Mouse (Mus musculus) neural tube, embryonic 11.5 days (tissue): ENCODE results near the gene Scgb1b15. TPM values are rescaled to one million over a fixed set of nuclear protein-coding genes. Genes with fewer than 3 reads are reported as not detected.
"Not testable (repeated sequence)": the region's sequence is repeated elsewhere in the genome, so short reads cannot be mapped to it uniquely, and the experiment has no call there.

Source experiments
- ATAC-seq: fragments of 200-750 bp; cut with Nextera tagmentation; 2 replicates; pipeline ENCODE4 v1.8.0; 2017; ENCODE audit warnings: moderate number of reproducible peaks, mild to moderate bottlenecking, moderate TSS enrichment, moderate library complexity; ENCODE audit not compliant: insufficient read depth, low FRiP score, low TSS enrichment
- DNase-seq: peaks from one replicate; pipeline ENCODE4 v3.0.0-alpha.2; 2015; ENCODE audit warnings: low spot score
- H3K27ac ChIP-seq: fragments of 300-500 bp; sonication (generic); 2 replicates; pipeline ENCODE4 v1.5.1; 2014; ENCODE audit warnings: low read depth, mild to moderate bottlenecking, low read length
- H3K27me3 ChIP-seq: fragments of 300-500 bp; sonication (generic); 2 replicates; pipeline ENCODE4 v1.6.1; 2014; ENCODE audit warnings: mild to moderate bottlenecking, low read length, mixed read lengths; ENCODE audit not compliant: control insufficient read depth, insufficient read depth
- H3K36me3 ChIP-seq: fragments of 300-500 bp; sonication (generic); 2 replicates; pipeline ENCODE4 v1.6.1; 2014; ENCODE audit warnings: mild to moderate bottlenecking, low read length, moderate library complexity, mixed read lengths; ENCODE audit not compliant: control insufficient read depth, insufficient read depth
- H3K4me1 ChIP-seq: fragments of 300-500 bp; sonication (generic); 2 replicates; pipeline ENCODE4 v1.6.1; 2014; ENCODE audit warnings: low read length, mixed read lengths; ENCODE audit not compliant: control insufficient read depth, insufficient read depth
- H3K4me2 ChIP-seq: fragments of 300-500 bp; sonication (generic); 2 replicates; pipeline ENCODE4 v1.6.1; 2014; ENCODE audit warnings: low read depth, mild to moderate bottlenecking, moderate library complexity
- H3K4me3 ChIP-seq: fragments of 300-500 bp; sonication (generic); 2 replicates; pipeline ENCODE4 v1.5.1; 2014; ENCODE audit warnings: low read depth, low read length
- H3K9ac ChIP-seq: fragments of 300-500 bp; sonication (generic); 2 replicates; pipeline ENCODE4 v1.6.1; 2014; ENCODE audit warnings: mild to moderate bottlenecking, low read length
- H3K9me3 ChIP-seq: fragments of 300-500 bp; sonication (generic); 2 replicates; pipeline ENCODE4 v1.6.1; 2016; ENCODE audit warnings: low read length; ENCODE audit not compliant: control insufficient read depth
- polyA plus RNA-seq: library from polyadenylated mRNA; unstranded; fragments of >200 nt; fragmentation: Nextera tagmentation; extraction: Ambion mirVana; gene quantifications from 2 replicates; pipeline ENCODE4 v1.2.1, GENCODE M21; 2014

Gene Scgb1b15
- polyA plus RNA-seq = not detected in 2 replicates

DNA sequence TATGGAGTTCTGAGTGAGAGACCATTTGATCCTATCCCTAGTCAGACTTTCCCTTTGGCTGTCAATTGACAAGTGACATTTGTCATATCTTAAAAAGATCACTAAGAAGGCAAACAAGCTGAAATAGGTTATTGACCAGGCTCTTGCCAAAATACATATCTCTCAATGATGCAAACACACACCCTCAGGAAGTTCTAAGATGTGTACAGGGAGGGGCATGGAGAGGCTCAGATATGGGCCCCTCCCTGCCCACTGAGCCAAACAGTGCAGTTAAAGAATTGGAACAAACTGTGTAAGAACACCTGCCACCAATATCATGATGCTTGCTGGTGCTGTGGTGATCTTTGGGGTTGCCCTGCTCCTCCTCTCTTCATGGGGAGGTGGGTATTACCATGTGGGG is at the start of gene Scgb1b15:
TSS of gene Scgb1b15 (plus strand) at position 301 of the 400 bp plus-strand sequence.
- ATAC-seq, H3K4me1 ChIP-seq, H3K9me3 ChIP-seq, H3K4me2 ChIP-seq, H3K27me3 ChIP-seq, H3K9ac ChIP-seq, DNase-seq, H3K36me3 ChIP-seq, H3K4me3 ChIP-seq, H3K27ac ChIP-seq: not testable (repeated sequence)

DNA sequence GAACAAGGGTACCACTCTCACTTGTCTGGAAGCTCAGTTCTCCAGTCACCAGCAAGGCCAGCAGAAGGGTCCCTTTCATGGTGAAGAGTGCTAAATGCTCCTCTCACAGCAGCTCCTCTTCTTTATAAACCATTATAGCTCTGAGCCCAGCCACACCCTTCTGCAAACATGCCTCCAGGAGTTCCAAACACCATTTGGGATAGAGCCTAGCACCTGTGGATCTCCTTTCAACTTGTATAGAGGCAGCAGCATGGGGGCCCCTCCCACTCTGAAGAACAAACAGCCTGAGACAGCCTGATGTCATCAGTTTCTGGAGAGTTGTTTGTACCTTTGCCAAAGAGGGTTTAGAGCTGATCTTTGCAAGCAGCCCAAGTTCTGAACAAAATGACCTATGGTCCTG is 6.8 kb upstream of the Scgb1b15 start, which contains the start of gene Scgb2b15:
TSS of gene Scgb2b15 (minus strand) at position 101 of the 400 bp plus-strand sequence.
- not testable (repeated sequence) for H3K36me3 ChIP-seq, DNase-seq, H3K4me1 ChIP-seq, H3K4me3 ChIP-seq, H3K9me3 ChIP-seq, H3K9ac ChIP-seq, ATAC-seq, H3K27me3 ChIP-seq, H3K27ac ChIP-seq, H3K4me2 ChIP-seq

Other genes with a start within 250 kb of the Scgb1b15 start
- gene Scgb2b15, start 6.9 kb upstream of the Scgb1b15 start, polyA plus RNA-seq = not detected in 2 replicates
- gene Scgb2b17, start 220.0 kb downstream of the Scgb1b15 start, polyA plus RNA-seq = not detected in 2 replicates
- not detected in 2 replicates for gene Scgb1b17, start 226.9 kb downstream of the Scgb1b15 start, polyA plus RNA-seq